Mouse (Mus musculus) cortical plate, adult 2 months (tissue): ENCODE results near the gene Pik3cb. TPM values are rescaled to one million over a fixed set of nuclear protein-coding genes. Genes with fewer than 3 reads are reported as not detected.

Source experiments
- H3K27ac ChIP-seq: fragments of 200-500 bp; 2 replicates; pipeline ENCODE4 v1.5.1; 2012; ENCODE audit warnings: low read length, control low read depth, inconsistent platforms; ENCODE audit not compliant: insufficient read depth
- H3K4me1 ChIP-seq: fragments of 200-500 bp; 2 replicates; pipeline ENCODE4 v1.6.1; 2011; ENCODE audit warnings: low read length; ENCODE audit not compliant: control insufficient read depth, insufficient read depth
- H3K4me3 ChIP-seq: fragments of 200-500 bp; 2 replicates; pipeline ENCODE4 v1.5.1; 2011; ENCODE audit warnings: mild to moderate bottlenecking, low read length, control low read depth; ENCODE audit not compliant: insufficient read depth
- CTCF ChIP-seq: fragments of 200-500 bp; IDR thresholded peaks from 2 replicates; pipeline ENCODE4 v1.5.1; 2011; ENCODE audit warnings: mild to moderate bottlenecking, control low read depth, low read length; ENCODE audit not compliant: insufficient read depth; ENCODE audit errors: extremely low read depth
- POLR2A ChIP-seq: fragments of 200-500 bp; IDR thresholded peaks from 2 replicates; pipeline ENCODE4 v1.6.1; 2011; ENCODE audit warnings: mild to moderate bottlenecking, low read length, control low read depth; ENCODE audit not compliant: insufficient read depth; ENCODE audit errors: extremely low read depth
- polyA plus RNA-seq: library from polyadenylated mRNA; depleted of rRNA; stranded (reverse); fragments of >200 nt; gene quantifications from 2 replicates; pipeline ENCODE4 v1.2.3, GENCODE M21; 2012

Pik3cb gene
- polyA plus RNA-seq, 1 experiment: 12.6 TPM

DNA sequence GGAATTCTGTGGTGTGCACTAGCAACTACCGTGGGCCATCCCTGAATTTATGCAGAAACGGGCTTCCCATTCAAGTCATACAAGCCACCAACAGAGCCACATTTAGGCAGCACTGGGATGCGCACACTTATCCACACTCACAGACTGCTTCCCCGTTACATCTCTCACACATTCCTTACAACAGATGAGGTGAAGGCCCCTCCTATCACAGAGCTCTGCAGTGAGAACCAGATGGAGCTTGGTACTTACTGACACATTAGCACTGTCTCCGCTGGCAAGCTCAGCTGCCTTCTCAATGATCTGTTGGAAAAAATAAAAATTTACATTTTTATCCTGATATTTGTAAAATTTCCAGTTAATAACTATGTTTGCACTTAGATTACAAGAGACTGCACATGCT is 75.1 kb downstream of the Pik3cb start:
- no peak overlapping the region for H3K4me3 ChIP-seq
- no peak overlapping the region for H3K27ac ChIP-seq
- H3K4me1 ChIP-seq: peaks cover 2% of the 10 kb centered on the region; the same call in 1 of the 2 replicates
- TF ChIP-seq POLR2A (no peak), CTCF (no peak)

DNA sequence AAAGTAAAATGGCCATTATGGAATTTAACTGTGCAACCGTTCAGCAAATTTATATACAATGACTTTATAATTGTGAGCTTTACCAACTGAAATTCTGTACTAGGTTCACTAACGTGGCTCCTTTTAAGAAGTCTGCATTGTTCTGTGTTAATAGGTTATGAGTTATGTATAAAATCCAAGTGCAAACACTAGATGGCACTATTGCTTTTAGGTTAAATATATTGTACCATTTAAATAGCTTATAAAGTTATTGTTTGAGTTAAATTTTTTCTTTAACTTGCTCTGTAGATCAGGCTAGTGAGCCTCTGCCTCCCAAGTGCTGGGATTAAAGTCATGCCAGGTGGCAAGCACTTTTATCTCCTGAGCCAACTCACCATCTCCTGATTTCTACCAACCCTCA is 76.2 kb downstream of the Pik3cb start:
- TF ChIP-seq CTCF (0 out of 2 replicates have a peak, but pooled peaks have one; percentile 5), POLR2A (no peak)
- Histone ChIP-seq H3K4me1 (peaks cover 2% of the 10 kb centered on the region; the same call in 1 of the 2 replicates), H3K4me3 (no peak overlapping the region), H3K27ac (no peak overlapping the region)

DNA sequence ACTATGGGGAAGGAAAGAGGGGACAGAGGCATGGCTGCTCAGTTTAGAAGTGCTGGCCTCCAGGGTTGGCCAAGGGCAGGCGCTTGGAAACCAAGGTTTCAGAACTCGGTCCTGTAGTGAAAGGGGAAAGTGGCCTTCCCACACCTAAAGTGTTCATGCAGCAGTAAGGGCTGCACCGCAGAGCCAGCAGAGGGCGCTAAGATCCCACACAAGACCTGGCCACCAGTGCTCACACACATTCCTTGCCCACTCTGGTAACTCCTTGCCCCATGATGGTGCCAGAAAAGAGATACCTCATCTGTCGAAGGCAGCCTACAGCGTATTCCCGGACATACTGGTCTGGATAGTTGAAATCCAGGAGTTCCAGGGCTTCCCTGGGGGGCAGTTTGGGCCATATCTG is 77.9 kb downstream of the Pik3cb start:
- Histone ChIP-seq H3K27ac (no peak overlapping the region), H3K4me1 (peaks cover 2% of the 10 kb centered on the region; the same call in 1 of the 2 replicates), H3K4me3 (no peak overlapping the region)
- TF ChIP-seq POLR2A (no peak), CTCF (peak; percentile 97)

DNA sequence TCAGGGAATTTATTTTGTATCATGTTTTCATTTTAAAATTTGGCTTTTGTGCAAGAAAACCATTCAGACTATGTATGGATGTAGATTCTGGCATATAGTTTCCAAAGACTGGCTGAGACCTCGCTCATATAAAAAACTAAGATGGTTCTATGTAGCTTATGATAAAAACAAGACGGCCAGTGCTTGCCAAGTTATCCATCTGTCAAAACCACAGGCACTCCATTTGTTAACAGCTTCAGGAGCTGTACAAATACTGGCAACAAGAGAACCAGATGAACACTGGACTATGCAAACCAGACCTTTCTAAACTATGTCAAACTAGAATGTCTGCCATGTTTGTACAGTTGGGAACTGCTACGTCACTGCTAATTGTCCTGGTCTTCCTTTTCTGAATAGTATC is 82.7 kb downstream of the Pik3cb start:
- H3K4me1 ChIP-seq: no peaks in the 10 kb centered on the region
- no peak for TF ChIP-seq POLR2A
- no peak for TF ChIP-seq CTCF
- H3K27ac ChIP-seq: no peak overlapping the region
- H3K4me3 ChIP-seq: no peak overlapping the region

- H3K27ac ChIP-seq: no peak overlapping the region
- TF ChIP-seq POLR2A (no peak), CTCF (no peak)
These were observed 90.7 kb downstream of the Pik3cb start for GRCm38 (mm10) chr9:99049760-99050159.

GRCm38 (mm10) chr9:99048724-99049250 is 91.6 kb downstream of the Pik3cb start:
- Histone ChIP-seq H3K4me1 (no peaks in the 10 kb centered on the region), H3K27ac (no peak overlapping the region), H3K4me3 (no peak overlapping the region)
- TF ChIP-seq POLR2A: no peak
- TF ChIP-seq CTCF: no peak

More at GRCm38 (mm10) chr9:99049760-99050159, 90.7 kb downstream of the Pik3cb start:
- no peaks in the 10 kb centered on the region for H3K4me1 ChIP-seq
- no peak overlapping the region for H3K4me3 ChIP-seq

DNA sequence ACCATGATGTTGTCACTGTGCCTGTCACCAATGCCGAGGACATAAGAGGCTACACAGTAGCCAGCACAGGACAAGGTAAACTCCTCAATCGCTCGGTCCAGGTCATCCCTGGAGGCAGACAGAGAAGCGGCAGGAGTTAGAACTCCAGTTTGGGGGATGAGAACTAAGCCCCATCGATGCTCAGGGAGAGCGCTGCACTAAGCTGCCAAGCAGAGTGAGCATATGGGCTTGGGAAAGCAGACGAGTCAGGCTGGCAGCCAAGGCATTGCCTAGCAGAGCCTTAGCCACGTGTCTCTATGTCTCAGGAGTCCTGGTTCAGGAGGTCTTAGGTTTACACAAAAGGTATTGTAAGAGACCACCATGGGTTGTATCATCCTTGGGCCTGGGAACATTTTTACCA is 95.7 kb downstream of the Pik3cb start:
- no peak overlapping the region for H3K4me3 ChIP-seq
- TF ChIP-seq POLR2A: no peak
- no peak for TF ChIP-seq CTCF
- H3K27ac ChIP-seq: no peak overlapping the region
- H3K4me1 ChIP-seq: no peaks in the 10 kb centered on the region

DNA sequence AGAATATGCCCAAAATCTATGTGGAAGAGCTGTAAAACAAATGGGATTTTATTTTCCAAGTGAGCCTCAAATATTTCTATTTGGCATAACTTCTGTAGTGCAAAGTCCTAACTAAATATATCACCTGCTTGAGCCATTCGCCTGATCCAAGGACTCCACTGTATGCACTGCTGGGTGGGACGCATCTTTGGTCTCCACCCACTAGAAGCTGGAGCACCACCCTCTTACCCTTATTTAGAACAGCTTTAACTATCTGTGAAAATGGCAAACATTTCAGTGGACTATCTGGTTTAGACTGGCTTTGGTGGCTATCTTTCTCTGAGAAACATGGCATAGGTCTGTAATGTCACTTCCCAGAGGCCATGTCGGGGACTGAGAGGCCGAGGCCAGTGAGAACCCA is 97.8 kb downstream of the Pik3cb start:
- no peak overlapping the region for H3K27ac ChIP-seq
- no peaks in the 10 kb centered on the region for H3K4me1 ChIP-seq
- TF ChIP-seq CTCF: no peak
- no peak for TF ChIP-seq POLR2A
- H3K4me3 ChIP-seq: no peak overlapping the region

DNA sequence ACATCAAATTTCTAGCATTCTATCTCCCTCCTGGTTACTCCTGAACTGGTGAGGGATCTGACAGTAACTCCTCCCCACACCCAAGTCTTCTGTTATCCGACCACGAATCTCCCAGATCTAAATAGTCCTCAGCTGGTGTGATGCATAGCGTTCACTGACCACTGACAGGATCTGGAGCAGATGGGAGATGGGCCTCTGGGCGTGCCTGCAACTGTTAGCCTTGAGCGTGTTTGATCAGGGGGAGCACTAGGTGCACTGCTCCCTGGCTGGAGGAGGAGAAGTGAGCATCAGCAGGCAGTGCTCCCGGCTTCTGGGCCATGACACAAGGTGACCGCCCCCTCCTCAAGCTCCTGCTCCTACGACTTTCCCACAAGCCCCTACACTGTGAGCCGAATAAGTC is 98.4 kb downstream of the Pik3cb start:
- no peak overlapping the region for H3K4me3 ChIP-seq
- no peaks in the 10 kb centered on the region for H3K4me1 ChIP-seq
- no peak for TF ChIP-seq CTCF
- no peak for TF ChIP-seq POLR2A
- H3K27ac ChIP-seq: no peak overlapping the region

- H3K4me3 ChIP-seq: no peak within 1 kb of the TSS
- no peak for TF ChIP-seq CTCF
- no peak for TF ChIP-seq POLR2A
These were observed 104.8 kb downstream of the Pik3cb start, which contains the start of gene Gm1123 for GRCm38 (mm10) chr9:99035575-99035974. Gm1123 (minus strand) TSS chr9:99035715.

More at GRCm38 (mm10) chr9:99035575-99035974, 104.8 kb downstream of the Pik3cb start, which contains the start of gene Gm1123:
- H3K4me1 ChIP-seq: no peaks in the 10 kb centered on the region; the same call in 1 of the 2 replicates
- no peak within 1 kb of the TSS for H3K27ac ChIP-seq
